Mouse (Mus musculus): Measurements from ENCODE around the gene Hook2. TPM values are rescaled to one million over a fixed set of nuclear protein-coding genes. Genes with fewer than 3 reads are reported as not detected.

Gene Hook2
- polyA plus RNA-seq, 2 experiments = 3.2 to 4.3 TPM

DNA sequence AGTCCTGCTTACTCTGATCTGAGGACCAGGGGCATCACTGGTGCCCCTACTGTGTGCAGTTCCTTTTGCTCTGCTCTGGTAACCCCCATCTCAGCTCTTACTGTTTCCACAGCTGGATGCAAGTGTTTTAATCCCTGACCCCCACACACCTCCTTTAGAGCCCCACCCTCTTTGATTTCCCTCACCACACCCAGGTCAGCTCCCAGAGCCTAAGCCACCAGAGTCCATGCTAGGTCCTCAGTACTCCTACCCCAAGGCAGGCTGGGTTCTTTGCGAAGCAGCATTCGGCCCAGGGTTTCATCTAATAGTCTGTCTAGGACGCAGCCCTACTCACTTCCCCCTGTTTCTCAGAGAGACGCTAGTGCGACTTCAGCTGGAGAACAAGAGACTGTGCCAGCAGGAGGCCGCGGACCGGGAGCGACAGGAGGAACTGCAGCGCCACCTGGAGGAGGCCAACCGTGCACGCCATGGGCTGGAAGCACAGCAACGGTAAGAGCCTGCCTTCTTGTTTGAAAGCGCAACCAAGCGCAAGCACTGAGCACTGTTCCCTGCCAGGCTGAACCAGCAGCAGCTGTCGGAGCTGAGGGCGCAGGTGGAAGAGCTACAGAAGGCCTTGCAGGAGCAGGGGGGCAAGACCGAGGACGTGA, 7.4 kb downstream of the Hook2 start:
- no peaks in the 10 kb centered on the region for H3K9me3 ChIP-seq (ENCODE audit: control insufficient read depth, low read length)
- H3K9ac ChIP-seq (replicated peaks) = no peak overlapping the region
- H3K4me2 ChIP-seq (ENCODE audit: low read depth) = 0 out of 2 replicates have a peak overlapping the region, but pooled peaks have one; percentile 7
- H3K27ac ChIP-seq = no peak overlapping the region
- ATAC-seq (ENCODE audit: insufficient read depth) = peak; percentile 81
- TF ChIP-seq CTCF (IDR thresholded peaks at IDR 0.05; ENCODE audit: low read depth) = peak; percentile 99
- no peak for TF ChIP-seq EP300 (IDR thresholded peaks at IDR 0.05; ENCODE audit: low read depth)
- peak in 1 of 3 experiments; percentile 73 for DNase-seq (ENCODE audit: low read depth in 3 of 3, low spot score in 3 of 3)
- peaks cover 0 to 4% of the 10 kb centered on the region in 2 experiments; a peak in 2 of 4 replicates for H3K4me1 ChIP-seq (replicated peaks; ENCODE audit: control insufficient read depth in 2 of 2, insufficient read depth in 2 of 2, low read length in 1 of 2)
- no peaks in the 10 kb centered on the region for H3K27me3 ChIP-seq (ENCODE audit: control insufficient read depth, insufficient read depth, low read length)
- no peaks in the 10 kb centered on the region for H3K36me3 ChIP-seq (replicated peaks; ENCODE audit: control insufficient read depth, insufficient read depth, low read depth)
- WGBS (ENCODE audit: insufficient replicate concordance) = 4% methylated on average over 19 of the region's 19 CpGs
- H3K4me3 ChIP-seq (ENCODE audit: insufficient read depth in 1 of 2, low read depth in 2 of 2, low read length in 2 of 2) = no peak overlapping the region

DNA sequence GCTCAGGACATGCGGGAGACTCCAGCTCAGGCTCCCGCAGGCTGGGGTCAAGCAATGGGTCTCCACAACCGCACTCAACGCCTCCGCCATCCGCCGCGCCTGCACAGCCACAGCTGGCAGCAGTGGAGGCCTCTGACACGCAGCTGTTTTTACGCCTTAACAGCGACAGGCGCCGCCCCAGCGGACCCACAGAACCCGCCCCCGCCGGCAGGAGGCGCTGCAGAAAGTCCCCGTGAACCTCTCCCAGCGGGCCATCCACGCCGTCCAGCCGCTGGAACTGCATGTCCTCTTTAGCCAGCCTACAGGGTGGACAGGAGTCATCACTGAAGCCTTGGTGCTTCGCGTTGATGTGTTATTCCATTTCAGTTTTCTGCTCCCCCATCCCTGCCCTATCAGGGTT, 17.3 kb downstream of the Hook2 start:
- Histone ChIP-seq H3K27ac (no peak overlapping the region), H3K4me3 (ENCODE audit: insufficient read depth in 1 of 2, low read depth in 2 of 2, low read length in 2 of 2) (no peak overlapping the region), H3K27me3 (ENCODE audit: control insufficient read depth, insufficient read depth, low read length) (peaks cover 29% of the 10 kb centered on the region), H3K36me3 (replicated peaks; ENCODE audit: control insufficient read depth, insufficient read depth, low read depth) (no peaks in the 10 kb centered on the region), H3K4me2 (ENCODE audit: low read depth) (no peak overlapping the region), H3K9me3 (ENCODE audit: control insufficient read depth, low read length) (no peaks in the 10 kb centered on the region), H3K4me1 (replicated peaks; ENCODE audit: control insufficient read depth in 2 of 2, insufficient read depth in 2 of 2, low read length in 1 of 2) (no peaks in the 10 kb centered on the region), H3K9ac (replicated peaks) (no peak overlapping the region)
- ATAC-seq (ENCODE audit: insufficient read depth) = no peak
- TF ChIP-seq CTCF (IDR thresholded peaks at IDR 0.05; ENCODE audit: low read depth) (peak; percentile 86), EP300 (IDR thresholded peaks at IDR 0.05; ENCODE audit: low read depth) (no peak)
- no peak for DNase-seq (ENCODE audit: low read depth in 3 of 3, low spot score in 3 of 3)
- WGBS (ENCODE audit: insufficient replicate concordance) = 24% methylated on average over 23 of the region's 25 CpGs

- 14% methylated on average over 28 of the region's 28 CpGs for WGBS (ENCODE audit: insufficient replicate concordance)
- TF ChIP-seq EP300 (IDR thresholded peaks at IDR 0.05; ENCODE audit: low read depth) = no peak
- no peak for TF ChIP-seq CTCF (IDR thresholded peaks at IDR 0.05; ENCODE audit: low read depth)
Observed at GRCm38 (mm10) chr8:85011242-85011641, 20.8 kb downstream of the Hook2 start.

DNA sequence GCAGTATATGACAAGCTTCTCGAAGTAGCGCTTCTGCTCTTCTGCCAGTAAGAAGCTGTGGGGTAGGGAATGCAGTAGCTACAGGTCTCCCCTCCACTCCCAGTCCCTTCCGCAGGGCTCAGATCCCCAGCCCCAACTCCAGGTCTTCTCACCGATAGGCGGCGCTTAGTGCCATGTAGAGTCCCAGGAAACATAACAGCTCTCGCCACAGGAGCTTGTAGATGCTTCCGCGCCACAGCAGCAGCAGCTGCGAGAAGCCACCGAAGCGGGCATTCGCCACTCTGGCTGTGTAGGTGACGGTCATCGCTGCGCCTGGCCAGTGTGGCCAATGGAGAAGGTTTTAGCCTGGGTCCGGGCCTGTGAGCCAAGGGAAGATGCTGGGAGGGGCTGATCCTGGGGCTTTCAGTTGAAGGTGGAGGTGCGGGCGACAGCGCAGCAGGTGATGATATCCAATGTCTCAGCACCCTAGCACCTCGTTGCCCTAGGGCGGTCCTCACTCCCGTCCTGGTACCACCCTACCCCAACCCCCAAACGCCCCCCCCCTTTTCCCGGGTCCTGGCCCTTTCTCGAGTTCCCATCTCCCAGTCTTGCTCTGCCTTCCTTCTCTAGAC, 22.9 kb downstream of the Hook2 start:
- DNase-seq (ENCODE audit: low read depth in 3 of 3, low spot score in 3 of 3) (peak in 1 of 3 experiments; percentile 53), ATAC-seq (ENCODE audit: insufficient read depth) (0 out of 2 replicates have a peak, but pooled peaks have one; percentile 18)
- Histone ChIP-seq H3K27me3 (ENCODE audit: control insufficient read depth, insufficient read depth, low read length) (peaks cover 42% of the 10 kb centered on the region), H3K4me3 (ENCODE audit: insufficient read depth in 1 of 2, low read depth in 2 of 2, low read length in 2 of 2) (no peak overlapping the region), H3K4me1 (replicated peaks; ENCODE audit: control insufficient read depth in 2 of 2, insufficient read depth in 2 of 2, low read length in 1 of 2) (no peaks in the 10 kb centered on the region), H3K27ac (no peak overlapping the region), H3K9me3 (ENCODE audit: control insufficient read depth, low read length) (no peaks in the 10 kb centered on the region), H3K4me2 (ENCODE audit: low read depth) (peak overlapping the region; percentile 57), H3K36me3 (replicated peaks; ENCODE audit: control insufficient read depth, insufficient read depth, low read depth) (peaks cover 5% of the 10 kb centered on the region), H3K9ac (replicated peaks) (no peak overlapping the region)
- 5% methylated on average over 25 of the region's 26 CpGs for WGBS (ENCODE audit: insufficient replicate concordance)
- TF ChIP-seq EP300 (IDR thresholded peaks at IDR 0.05; ENCODE audit: low read depth) (no peak), CTCF (IDR thresholded peaks at IDR 0.05; ENCODE audit: low read depth) (peak; percentile 85)

More at GRCm38 (mm10) chr8:85011242-85011641, 20.8 kb downstream of the Hook2 start:
- DNase-seq (ENCODE audit: low read depth in 3 of 3, low spot score in 3 of 3) (no peak), ATAC-seq (ENCODE audit: insufficient read depth) (no peak)
- peaks cover 44% of the 10 kb centered on the region for H3K27me3 ChIP-seq (ENCODE audit: control insufficient read depth, insufficient read depth, low read length)
- no peak overlapping the region for H3K4me3 ChIP-seq (ENCODE audit: insufficient read depth in 1 of 2, low read depth in 2 of 2, low read length in 2 of 2)
- no peaks in the 10 kb centered on the region for H3K4me1 ChIP-seq (replicated peaks; ENCODE audit: control insufficient read depth in 2 of 2, insufficient read depth in 2 of 2, low read length in 1 of 2)
- no peak overlapping the region for H3K9ac ChIP-seq (replicated peaks)
- H3K4me2 ChIP-seq (ENCODE audit: low read depth) = no peak overlapping the region
- H3K27ac ChIP-seq = no peak overlapping the region
- H3K36me3 ChIP-seq (replicated peaks; ENCODE audit: control insufficient read depth, insufficient read depth, low read depth) = no peaks in the 10 kb centered on the region
- H3K9me3 ChIP-seq (ENCODE audit: control insufficient read depth, low read length) = no peaks in the 10 kb centered on the region

- Histone ChIP-seq H3K27me3 (ENCODE audit: control insufficient read depth, insufficient read depth, low read length) (peaks cover 35% of the 10 kb centered on the region), H3K36me3 (replicated peaks; ENCODE audit: control insufficient read depth, insufficient read depth, low read depth) (peaks cover 13% of the 10 kb centered on the region), H3K9me3 (ENCODE audit: control insufficient read depth, low read length) (no peaks in the 10 kb centered on the region), H3K27ac (no peak within 1 kb of the TSS), H3K4me2 (ENCODE audit: low read depth) (peak within 1 kb of the TSS; percentile 57), H3K4me1 (replicated peaks; ENCODE audit: control insufficient read depth in 2 of 2, insufficient read depth in 2 of 2, low read length in 1 of 2) (no peaks in the 10 kb centered on the region), H3K9ac (replicated peaks) (no peak within 1 kb of the TSS), H3K4me3 (ENCODE audit: insufficient read depth in 1 of 2, low read depth in 2 of 2, low read length in 2 of 2) (no peak within 1 kb of the TSS)
- WGBS (ENCODE audit: insufficient replicate concordance) = 59% methylated on average over 2 of the region's 2 CpGs
- DNase-seq (ENCODE audit: low read depth in 3 of 3, low spot score in 3 of 3) (no peak), ATAC-seq (ENCODE audit: insufficient read depth) (no peak)
- TF ChIP-seq CTCF (IDR thresholded peaks at IDR 0.05; ENCODE audit: low read depth) = no peak
- TF ChIP-seq EP300 (IDR thresholded peaks at IDR 0.05; ENCODE audit: low read depth) = no peak
Observed at GRCm38 (mm10) chr8:85014431-85014830, 24.0 kb downstream of the Hook2 start, which contains the start of gene Best2. Best2 (minus strand) TSS chr8:85014531.
